ENCODE assay signal across 17 mouse cellular contexts in genomic region chr12:109022966-109023365, GRCm38 (mm10). TPM values are rescaled to one million over a fixed set of nuclear protein-coding genes. Genes with fewer than 3 reads are reported as not detected.
DNase-seq lines count a peak whose midpoint lies in the region; ATAC-seq lines count a peak whose summit lies in the region.
"Had no signal": no experiment of that assay in that cellular context is flagged by ENCODE, and none has a peak within 500 bp of the region (broad histone marks: within the 10 kb centered on the region; RNA-seq: fewer than 3 reads in every experiment).

No protein-coding gene starts in this region.

- DNase-seq in adrenal gland, postnatal 25 days = peak; percentile 0
- no peak for DNase-seq in adrenal gland, postnatal 14 days
- peak; percentile 51 to 57 for DNase-seq in cerebellum, postnatal 10 days
- no peak for DNase-seq in cerebellum, adult 9-10 months
- DNase-seq in hindbrain, embryonic 10.5 days (ENCODE audit: low spot score) = no peak
- DNase-seq: adrenal gland, adult 2 months; adrenal gland, adult 8-10 months; adrenal gland, postnatal 10 days; adrenal gland, postnatal 36 days; B cell, adult 2 months had no signal

- no peak overlapping the region for H3K4me3 ChIP-seq in hindbrain, embryonic 10.5 days
- H3K4me3 ChIP-seq in hindbrain, embryonic 13.5 days = no peak overlapping the region

- no peak for ATAC-seq in hindbrain, embryonic 13.5 days (ENCODE audit: low FRiP score)
- ATAC-seq: activated CD4-positive, CD25-positive, alpha-beta regulatory T cell, adult 4 months; CD4-positive, CD25-positive, alpha-beta regulatory T cell, adult 4 months; Patski had no signal

- 0 out of 2 replicates have a peak overlapping the region, but pooled peaks have one; percentile 9 for H3K27ac ChIP-seq in hindbrain, embryonic 10.5 days
- H3K27ac ChIP-seq in hindbrain, embryonic 13.5 days = no peak overlapping the region

- no peaks in the 10 kb centered on the region for H3K9me3 ChIP-seq in hindbrain, embryonic 10.5 days
- H3K9me3 ChIP-seq in hindbrain, embryonic 13.5 days = no peaks in the 10 kb centered on the region

- 92% methylated on average over 5 of the region's 5 CpGs for WGBS in hindbrain, embryonic 10.5 days
- WGBS in hindbrain, embryonic 13.5 days = 85% methylated on average over 5 of the region's 5 CpGs

- H3K27me3 ChIP-seq in hindbrain, embryonic 10.5 days (ENCODE audit: insufficient read depth, poor library complexity, severe bottlenecking) = no peaks in the 10 kb centered on the region
- no peaks in the 10 kb centered on the region for H3K27me3 ChIP-seq in hindbrain, embryonic 13.5 days
- H3K27me3 ChIP-seq: CH12.LX, Patski had no signal

- peaks cover 4% of the 10 kb centered on the region; the same call in 1 of the 2 replicates for H3K36me3 ChIP-seq in hindbrain, embryonic 10.5 days
- no peaks in the 10 kb centered on the region for H3K36me3 ChIP-seq in hindbrain, embryonic 13.5 days

- H3K4me2 ChIP-seq in hindbrain, embryonic 13.5 days = no peak overlapping the region

- H3K4me1 ChIP-seq in hindbrain, embryonic 10.5 days (replicated peaks) = 0 out of 2 replicates have a peak, but pooled peaks cover 4% of the 10 kb centered on the region
- peaks cover 11% of the 10 kb centered on the region for H3K4me1 ChIP-seq in hindbrain, embryonic 13.5 days (replicated peaks)

- no peak overlapping the region for H3K9ac ChIP-seq in hindbrain, embryonic 13.5 days

RNA-seq across cellular contexts. Expression of gene Begain, which starts 45.1 kb away (rescaled TPM):
- total RNA-seq in adrenal gland, postnatal 25 days (2021) = 2.5 and 4.3 TPM in 2 replicates
- total RNA-seq in adrenal gland, postnatal 14 days (2021) = 5.8 and 8.3 TPM in 2 replicates
- 6.0 and 16.2 TPM in 2 replicates for polyA plus RNA-seq in hindbrain, embryonic 10.5 days (2016; fragmentation: Nextera tagmentation; extraction: Ambion mirVana)
- polyA plus RNA-seq in hindbrain, embryonic 13.5 days (2015; fragmentation: Nextera tagmentation; extraction: Ambion mirVana) = 21.3 and 23.2 TPM in 2 replicates
- total RNA-seq: G1E, MEL had no signal
- polyA plus RNA-seq: activated CD4-positive, CD25-positive, alpha-beta regulatory T cell, adult 4 months; G1E had no signal

Comparison
In these comparisons a context has a peak if more than half of its experiments do, and no peak if none do; other contexts are left out.
1. DNase-seq: peak in adrenal gland, postnatal 25 days (single experiment) and cerebellum, postnatal 10 days (2 of 2); none in adrenal gland, postnatal 14 days (single experiment), cerebellum, adult 9-10 months (single experiment) and hindbrain, embryonic 10.5 days (single experiment).